Mouse (Mus musculus): ENCODE results near the gene Zbed3.

GRCm38 (mm10) chr13:95358223-95358622, 34.8 kb downstream of the Zbed3 start:
- TF ChIP-seq POLR2A (IDR thresholded peaks at IDR 0.05; ENCODE audit: insufficient read length, low read depth) (no peak), TCF12 (IDR thresholded peaks at IDR 0.05; ENCODE audit: insufficient read depth, poor library complexity, severe bottlenecking) (no peak), POLR2AphosphoS2 (IDR thresholded peaks at IDR 0.05; ENCODE audit: insufficient read length, low read depth) (no peak), USF1 (IDR thresholded peaks at IDR 0.05; ENCODE audit: low read depth) (no peak), MYOD1 (IDR thresholded peaks at IDR 0.05; ENCODE audit: control insufficient read depth in 1 of 3, insufficient read length in 2 of 3, low read depth in 2 of 3) (no peak), MYOG (IDR thresholded peaks at IDR 0.05; ENCODE audit: control insufficient read depth in 1 of 3, insufficient read depth in 1 of 3, insufficient read length in 2 of 3, low read depth in 2 of 3) (no peak), MAX (IDR thresholded peaks at IDR 0.05; ENCODE audit: low read depth) (no peak), TCF3 (IDR thresholded peaks at IDR 0.05; ENCODE audit: insufficient read length, low read depth) (no peak), REST (IDR thresholded peaks at IDR 0.05; ENCODE audit: insufficient read depth, insufficient read length) (no peak), E2F4 (IDR thresholded peaks at IDR 0.05; ENCODE audit: insufficient read depth) (no peak)

All from myocyte (in vitro differentiated cells).